Comparison of ENCODE assay signal across 9 mouse cellular contexts in the genomic region with DNA sequence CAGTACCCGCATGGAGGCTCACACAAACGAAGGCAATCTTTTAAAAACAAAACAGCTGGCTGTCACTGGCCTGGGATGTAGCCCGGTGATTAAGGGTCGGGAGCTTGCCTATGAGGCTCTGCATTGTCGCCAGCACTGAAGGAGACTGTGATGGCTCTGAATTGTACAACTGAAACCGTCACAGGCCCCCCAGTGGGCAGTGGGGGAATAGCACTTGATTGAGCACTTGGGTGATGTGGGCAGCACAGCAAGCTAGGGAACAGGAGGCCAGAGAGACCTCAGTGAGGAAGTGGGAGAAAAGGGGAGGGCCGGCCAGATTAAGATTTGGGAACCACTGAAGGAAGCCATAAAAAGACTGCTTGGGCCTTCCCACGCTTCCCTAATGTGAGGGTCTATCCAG. TPM values are rescaled to one million over a fixed set of nuclear protein-coding genes. Genes with fewer than 3 reads are reported as not detected.
DNase-seq lines count a peak whose midpoint lies in the region; ATAC-seq lines count a peak whose summit lies in the region.
"Had no signal": no experiment of that assay in that cellular context is flagged by ENCODE, and none has a peak within 500 bp of the region (broad histone marks: within the 10 kb centered on the region; RNA-seq: fewer than 3 reads in every experiment).

No protein-coding gene starts in this region.

- DNase-seq in forebrain, embryonic 11.5 days (ENCODE audit: low spot score): peak; percentile 87
- peak; percentile 82 for DNase-seq in brain, adult 2 months (ENCODE audit: low read depth, low spot score)
- DNase-seq in forelimb bud, embryonic 11.5 days (ENCODE audit: low read depth, low spot score): peak; percentile 61
- DNase-seq in induced T-regulatory cell, adult 2 months (ENCODE audit: low read depth): peak; percentile 85
- DNase-seq in left cerebral cortex, adult 9 months (ENCODE audit: low spot score in 2 of 2): peak; percentile 35 to 89
- peak; percentile 77 for DNase-seq in mesoderm, embryonic 11.5 days (ENCODE audit: low read depth, low spot score)
- DNase-seq in spleen, postnatal 36 days (ENCODE audit: low spot score in 2 of 2): peak; percentile 72 to 74

- WGBS in forebrain, embryonic 11.5 days: 21% methylated on average over 8 of the region's 8 CpGs
- 19% methylated on average over 8 of the region's 8 CpGs for WGBS in forebrain, embryonic 15.5 days

- no peak overlapping the region for H3K27ac ChIP-seq in forebrain, embryonic 11.5 days (ENCODE audit: low read depth, low read length)
- no peak overlapping the region for H3K27ac ChIP-seq in forebrain, embryonic 15.5 days (replicated peaks)

- H3K4me1 ChIP-seq in forebrain, embryonic 11.5 days (replicated peaks; ENCODE audit: control insufficient read depth, insufficient read depth, low read length): no peaks in the 10 kb centered on the region
- H3K4me1 ChIP-seq in forebrain, embryonic 15.5 days: 0 out of 2 replicates have a peak, but pooled peaks cover 6% of the 10 kb centered on the region

- H3K27me3 ChIP-seq in forebrain, embryonic 11.5 days (ENCODE audit: control insufficient read depth, insufficient read depth, low read length): peaks cover 15% of the 10 kb centered on the region
- H3K27me3 ChIP-seq in forebrain, embryonic 15.5 days: peaks cover 12% of the 10 kb centered on the region

- H3K9me3 ChIP-seq in forebrain, embryonic 11.5 days (ENCODE audit: control insufficient read depth, low read length): no peaks in the 10 kb centered on the region
- no peaks in the 10 kb centered on the region for H3K9me3 ChIP-seq in forebrain, embryonic 15.5 days

- H3K4me2 ChIP-seq in forebrain, embryonic 11.5 days (ENCODE audit: low read depth, low read length, severe bottlenecking): no peak overlapping the region
- H3K4me2 ChIP-seq in forebrain, embryonic 15.5 days (replicated peaks): no peak overlapping the region

- H3K36me3 ChIP-seq in forebrain, embryonic 11.5 days (ENCODE audit: control insufficient read depth, insufficient read depth, low read length): no peaks in the 10 kb centered on the region
- no peaks in the 10 kb centered on the region for H3K36me3 ChIP-seq in forebrain, embryonic 15.5 days

- ATAC-seq in forebrain, embryonic 11.5 days (replicated peaks; ENCODE audit: low FRiP score): no peak
- ATAC-seq in forebrain, embryonic 15.5 days (replicated peaks): no peak

- H3K4me3 ChIP-seq in forebrain, embryonic 11.5 days (ENCODE audit: low read depth, low read length): no peak overlapping the region
- H3K4me3 ChIP-seq in forebrain, embryonic 15.5 days: no peak overlapping the region
- H3K4me3 ChIP-seq: myocyte had no signal

- H3K9ac ChIP-seq in forebrain, embryonic 11.5 days (ENCODE audit: low read length): no peak overlapping the region
- H3K9ac ChIP-seq in forebrain, embryonic 15.5 days (replicated peaks): no peak overlapping the region

RNA-seq across cellular contexts. Expression of a gene that starts 7.9 kb away (rescaled TPM):
- polyA plus RNA-seq in forebrain, embryonic 11.5 days (2014; fragmentation: Nextera tagmentation; extraction: Ambion mirVana): 1.1 and 1.6 TPM in 2 replicates
- 0.57 and 1.0 TPM in 2 replicates for polyA plus RNA-seq in forebrain, embryonic 15.5 days (2015; fragmentation: Nextera tagmentation; extraction: Ambion mirVana)

RNA-seq across cellular contexts. Expression of a gene that starts 33.5 kb away (rescaled TPM):
- polyA plus RNA-seq in forebrain, embryonic 11.5 days (2014; fragmentation: Nextera tagmentation; extraction: Ambion mirVana): 4.1 and 4.3 TPM in 2 replicates
- 3.4 and 3.7 TPM in 2 replicates for polyA plus RNA-seq in forebrain, embryonic 15.5 days (2015; fragmentation: Nextera tagmentation; extraction: Ambion mirVana)

RNA-seq across cellular contexts. Expression of a gene that starts 44.9 kb away (rescaled TPM):
- 28.2 and 30.8 TPM in 2 replicates for polyA plus RNA-seq in forebrain, embryonic 11.5 days (2014; fragmentation: Nextera tagmentation; extraction: Ambion mirVana)
- polyA plus RNA-seq in forebrain, embryonic 15.5 days (2015; fragmentation: Nextera tagmentation; extraction: Ambion mirVana): 42.2 and 46.1 TPM in 2 replicates
